ENCODE assay signal across 9 mouse cellular contexts in the genomic region with DNA sequence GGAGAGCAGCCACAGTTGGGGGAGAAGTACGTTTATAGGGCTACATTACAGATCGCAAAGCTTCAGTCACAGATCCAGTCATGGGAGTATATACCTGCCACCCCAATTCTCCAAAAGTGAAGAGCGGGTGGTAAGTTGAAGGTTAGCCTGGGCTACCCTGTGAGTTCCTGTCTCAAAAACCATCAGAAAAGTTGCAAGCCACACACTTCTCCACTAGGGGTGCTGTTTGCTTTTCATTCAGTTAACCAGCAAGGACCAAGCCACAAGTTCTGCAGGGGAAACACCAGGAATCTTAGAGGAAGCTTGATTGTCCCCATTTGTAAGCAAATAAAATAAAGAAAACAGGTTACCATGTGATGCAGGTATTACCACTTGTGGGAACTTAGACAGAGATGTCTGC. TPM values are rescaled to one million over a fixed set of nuclear protein-coding genes. Genes with fewer than 3 reads are reported as not detected.
DNase-seq lines count a peak whose midpoint lies in the region; ATAC-seq and TF ChIP-seq lines count a peak whose summit lies in the region.
"Had no signal": no experiment of that assay in that cellular context is flagged by ENCODE, and none has a peak within 500 bp of the region (broad histone marks: within the 10 kb centered on the region; RNA-seq: fewer than 3 reads in every experiment).

No protein-coding gene starts in this region.

- H3K9me3 ChIP-seq in forebrain, embryonic 14.5 days (replicated peaks; ENCODE audit: control insufficient read depth, low read length), result no peaks in the 10 kb centered on the region
- H3K9me3 ChIP-seq in forebrain, embryonic 16.5 days (ENCODE audit: control insufficient read depth, low read length), result no peaks in the 10 kb centered on the region
- H3K9me3 ChIP-seq in liver, embryonic 14.5 days (ENCODE audit: control insufficient read depth, low read length), result no peaks in the 10 kb centered on the region
- H3K9me3 ChIP-seq: neural tube, embryonic 12.5 days had no signal

- H3K9ac ChIP-seq in forebrain, embryonic 14.5 days (ENCODE audit: low read length), result no peak overlapping the region
- H3K9ac ChIP-seq in forebrain, embryonic 16.5 days (replicated peaks; ENCODE audit: low read depth, low read length), result no peak overlapping the region
- H3K9ac ChIP-seq in liver, embryonic 14.5 days (replicated peaks), result no peak overlapping the region
- H3K9ac ChIP-seq: neural tube, embryonic 12.5 days had no signal

- H3K27ac ChIP-seq in forebrain, embryonic 14.5 days (ENCODE audit: low read depth, low read length), result no peak overlapping the region
- H3K27ac ChIP-seq in forebrain, embryonic 16.5 days (ENCODE audit: low read length), result no peak overlapping the region
- H3K27ac ChIP-seq in liver, embryonic 14.5 days, result no peak overlapping the region
- no peak overlapping the region for H3K27ac ChIP-seq in thymus, adult 2 months (ENCODE audit: control insufficient read depth, insufficient read depth, low read length)
- H3K27ac ChIP-seq: neural tube, embryonic 12.5 days had no signal

- H3K27me3 ChIP-seq in forebrain, embryonic 14.5 days (replicated peaks; ENCODE audit: control insufficient read depth, insufficient read depth, low read length), result no peaks in the 10 kb centered on the region
- no peaks in the 10 kb centered on the region for H3K27me3 ChIP-seq in forebrain, embryonic 16.5 days (replicated peaks; ENCODE audit: control insufficient read depth, insufficient read depth, low read length)
- H3K27me3 ChIP-seq in liver, embryonic 14.5 days (ENCODE audit: control insufficient read depth, insufficient read depth, low read length), result no peaks in the 10 kb centered on the region
- no peaks in the 10 kb centered on the region for H3K27me3 ChIP-seq in thymus, adult 2 months (ENCODE audit: control insufficient read depth, insufficient read depth, low read length)
- H3K27me3 ChIP-seq: neural tube, embryonic 12.5 days had no signal

- DNase-seq in forebrain, embryonic 14.5 days (ENCODE audit: low spot score), result peak; percentile 71
- DNase-seq in right cerebral cortex, postnatal 10 days (ENCODE audit: low spot score in 2 of 2), result peak; percentile 64 to 70
- DNase-seq in right cerebral cortex, postnatal 14 days, result no peak
- peak; percentile 34 for DNase-seq in embryo, embryonic 11.5 days (ENCODE audit: low read depth, low spot score)
- DNase-seq in liver, embryonic 14.5 days (ENCODE audit: low read depth in 3 of 3, low spot score in 3 of 3), result peak; percentile 47 to 61 (median 55)
- peak; percentile 56 for DNase-seq in thymus, adult 2 months
- no peak for DNase-seq in left cerebral cortex, adult 8-10 months (ENCODE audit: low spot score in 2 of 2)

- TF ChIP-seq CTCF in liver, embryonic 14.5 days (IDR thresholded peaks at IDR 0.05; ENCODE audit: low read depth), result peak; percentile 80
- TF ChIP-seq CTCF in thymus, adult 2 months (IDR thresholded peaks at IDR 0.05; ENCODE audit: borderline replicate concordance, control insufficient read depth, extremely low read depth, insufficient read depth, low read length, poor library complexity), result no peak

- no peak overlapping the region for H3K4me2 ChIP-seq in forebrain, embryonic 14.5 days (ENCODE audit: low read length)
- no peak overlapping the region for H3K4me2 ChIP-seq in forebrain, embryonic 16.5 days (ENCODE audit: low read length)
- no peak overlapping the region for H3K4me2 ChIP-seq in liver, embryonic 14.5 days (ENCODE audit: low read depth)
- H3K4me2 ChIP-seq: neural tube, embryonic 12.5 days had no signal

- TF ChIP-seq EP300 in liver, embryonic 14.5 days (IDR thresholded peaks at IDR 0.05; ENCODE audit: low read depth), result no peak

- no peaks in the 10 kb centered on the region for H3K36me3 ChIP-seq in forebrain, embryonic 14.5 days (ENCODE audit: control insufficient read depth, insufficient read depth, low read length)
- no peaks in the 10 kb centered on the region for H3K36me3 ChIP-seq in forebrain, embryonic 16.5 days (ENCODE audit: control insufficient read depth, insufficient read depth)
- peaks cover 22% of the 10 kb centered on the region for H3K36me3 ChIP-seq in liver, embryonic 14.5 days (replicated peaks; ENCODE audit: control insufficient read depth, insufficient read depth, low read depth)
- no peaks in the 10 kb centered on the region for H3K36me3 ChIP-seq in thymus, adult 2 months (ENCODE audit: control insufficient read depth, insufficient read depth, low read length)
- H3K36me3 ChIP-seq: neural tube, embryonic 12.5 days had no signal

- H3K4me3 ChIP-seq in forebrain, embryonic 14.5 days (ENCODE audit: low read depth, low read length), result no peak overlapping the region
- no peak overlapping the region for H3K4me3 ChIP-seq in forebrain, embryonic 16.5 days (replicated peaks; ENCODE audit: low read length)
- no peak overlapping the region for H3K4me3 ChIP-seq in liver, embryonic 14.5 days (ENCODE audit: insufficient read depth in 1 of 2, low read depth in 2 of 2, low read length in 2 of 2)
- H3K4me3 ChIP-seq in thymus, adult 2 months (ENCODE audit: control insufficient read depth, insufficient read depth, low read length), result no peak overlapping the region
- H3K4me3 ChIP-seq: neural tube, embryonic 12.5 days had no signal

- TF ChIP-seq POLR2A in thymus, adult 2 months (IDR thresholded peaks at IDR 0.05; ENCODE audit: control insufficient read depth, extremely low read depth, insufficient read depth, low read length, poor library complexity), result no peak

- H3K4me1 ChIP-seq in forebrain, embryonic 14.5 days (ENCODE audit: control insufficient read depth, insufficient read depth, low read length), result no peaks in the 10 kb centered on the region
- H3K4me1 ChIP-seq in forebrain, embryonic 16.5 days (replicated peaks; ENCODE audit: control insufficient read depth, insufficient read depth, low read length), result 0 out of 2 replicates have a peak, but pooled peaks cover 2% of the 10 kb centered on the region
- H3K4me1 ChIP-seq in liver, embryonic 14.5 days (replicated peaks; ENCODE audit: control insufficient read depth in 2 of 2, insufficient read depth in 2 of 2, low read length in 1 of 2), result 0 out of 4 replicates have a peak, but pooled peaks cover 0 to 3% of the 10 kb centered on the region in 2 experiments
- peaks cover 28% of the 10 kb centered on the region for H3K4me1 ChIP-seq in thymus, adult 2 months (replicated peaks; ENCODE audit: control insufficient read depth, insufficient read depth, low read length)

- no peak for ATAC-seq in forebrain, embryonic 14.5 days
- no peak for ATAC-seq in forebrain, embryonic 16.5 days
- no peak for ATAC-seq in liver, embryonic 14.5 days (ENCODE audit: insufficient read depth)

- WGBS in forebrain, embryonic 14.5 days, result 69% methylated on average over 3 of the region's 3 CpGs
- WGBS in forebrain, embryonic 16.5 days, result 76% methylated on average over 3 of the region's 3 CpGs
- 45% methylated on average over 3 of the region's 3 CpGs for WGBS in liver, embryonic 14.5 days (ENCODE audit: insufficient replicate concordance)
- 76% methylated on average over 3 of the region's 3 CpGs for WGBS in thymus, adult 2 months

RNA-seq across cellular contexts. Expression of gene Abtb1, which starts 28.9 kb away (rescaled TPM):
- 31.4 and 35.7 TPM in 2 replicates for polyA plus RNA-seq in forebrain, embryonic 14.5 days (2014; fragmentation: Nextera tagmentation; extraction: Ambion mirVana)
- polyA plus RNA-seq in forebrain, embryonic 16.5 days (2015; fragmentation: Nextera tagmentation; extraction: Ambion mirVana), result 44.7 and 47.0 TPM in 2 replicates
- 43.1 and 47.5 TPM in 2 replicates for polyA plus RNA-seq in liver, embryonic 14.5 days (2012; rRNA removed)
- 39.0 and 44.9 TPM in 2 replicates for polyA plus RNA-seq in liver, embryonic 14.5 days (2014; fragmentation: Nextera tagmentation; extraction: Ambion mirVana)
- 204 and 239 TPM in 2 replicates for polyA plus RNA-seq in thymus, adult 2 months (2012; rRNA removed)
- 10 to 100 TPM; 38.1 to 45.4 (median 43.1) TPM for total RNA-seq in left cerebral cortex, adult 8-10 months (2022)

Comparison
In these comparisons a context has a peak if more than half of its experiments do, and no peak if none do; other contexts are left out.
1. DNase-seq: peak in forebrain, embryonic 14.5 days (single experiment), right cerebral cortex, postnatal 10 days (2 of 2), embryo, embryonic 11.5 days (single experiment), liver, embryonic 14.5 days (3 of 3) and thymus, adult 2 months (single experiment); none in right cerebral cortex, postnatal 14 days (single experiment) and left cerebral cortex, adult 8-10 months (0 of 2).